Mouse (Mus musculus) liver, adult 2 months (tissue): ENCODE data around the gene Kif5a.

Experiments
- CTCF ChIP-seq: fragments of 200-500 bp; IDR thresholded peaks from 2 replicates; pipeline ENCODE4 v1.5.1; 2011; ENCODE audit warnings: low read depth, low read length, control low read depth
- POLR2A ChIP-seq: fragments of 200-500 bp; IDR thresholded peaks from 2 replicates; pipeline ENCODE4 v1.6.1; 2011; ENCODE audit warnings: low read length, control low read depth; ENCODE audit not compliant: insufficient read depth; ENCODE audit errors: extremely low read depth

GRCm38 (mm10) chr10:127269036-127269435 is 5.9 kb upstream of the Kif5a start:
- no peak for TF ChIP-seq POLR2A
- no peak for TF ChIP-seq CTCF
